In the genomic region with DNA sequence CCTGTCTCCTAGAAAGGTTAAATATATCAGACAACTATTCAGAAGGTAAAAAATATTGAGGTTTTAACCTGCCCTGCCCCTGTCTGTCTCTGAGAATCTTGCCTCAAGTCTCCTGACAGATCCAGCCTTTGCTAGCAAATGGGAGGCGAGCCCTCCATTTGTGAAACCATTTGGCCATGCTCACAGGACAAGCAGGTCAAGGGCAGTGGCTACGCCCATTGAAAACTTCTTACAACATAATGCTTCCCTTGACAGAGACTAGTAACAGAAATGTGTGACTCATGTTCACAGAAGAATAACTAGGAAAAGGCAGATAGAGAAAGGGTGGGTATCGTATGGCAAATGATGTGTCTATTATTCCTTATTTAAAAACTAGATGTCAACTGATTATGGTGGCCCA, we compare ENCODE assay signal across 13 mouse cellular contexts.
"Had no signal": no experiment of that assay in that cellular context is flagged by ENCODE, and none has a peak within 500 bp of the region (broad histone marks: within the 10 kb centered on the region; RNA-seq: fewer than 3 reads in every experiment).

No protein-coding gene starts in this region.

- DNase-seq: gastrocnemius, postnatal 14 days; gastrocnemius, postnatal 36 days; heart, adult 18-20 months; heart, postnatal 10 days; heart, postnatal 4 days; kidney, adult 11 months; kidney, adult 2 months; kidney, adult 9 months; kidney, postnatal 14 days; kidney, postnatal 36 days; layer of hippocampus, adult 9-11 months; layer of hippocampus, postnatal 36 days; left cerebral cortex, postnatal 4 days had no signal
